9 mouse cellular contexts compared by ENCODE assay signal in the genomic region with DNA sequence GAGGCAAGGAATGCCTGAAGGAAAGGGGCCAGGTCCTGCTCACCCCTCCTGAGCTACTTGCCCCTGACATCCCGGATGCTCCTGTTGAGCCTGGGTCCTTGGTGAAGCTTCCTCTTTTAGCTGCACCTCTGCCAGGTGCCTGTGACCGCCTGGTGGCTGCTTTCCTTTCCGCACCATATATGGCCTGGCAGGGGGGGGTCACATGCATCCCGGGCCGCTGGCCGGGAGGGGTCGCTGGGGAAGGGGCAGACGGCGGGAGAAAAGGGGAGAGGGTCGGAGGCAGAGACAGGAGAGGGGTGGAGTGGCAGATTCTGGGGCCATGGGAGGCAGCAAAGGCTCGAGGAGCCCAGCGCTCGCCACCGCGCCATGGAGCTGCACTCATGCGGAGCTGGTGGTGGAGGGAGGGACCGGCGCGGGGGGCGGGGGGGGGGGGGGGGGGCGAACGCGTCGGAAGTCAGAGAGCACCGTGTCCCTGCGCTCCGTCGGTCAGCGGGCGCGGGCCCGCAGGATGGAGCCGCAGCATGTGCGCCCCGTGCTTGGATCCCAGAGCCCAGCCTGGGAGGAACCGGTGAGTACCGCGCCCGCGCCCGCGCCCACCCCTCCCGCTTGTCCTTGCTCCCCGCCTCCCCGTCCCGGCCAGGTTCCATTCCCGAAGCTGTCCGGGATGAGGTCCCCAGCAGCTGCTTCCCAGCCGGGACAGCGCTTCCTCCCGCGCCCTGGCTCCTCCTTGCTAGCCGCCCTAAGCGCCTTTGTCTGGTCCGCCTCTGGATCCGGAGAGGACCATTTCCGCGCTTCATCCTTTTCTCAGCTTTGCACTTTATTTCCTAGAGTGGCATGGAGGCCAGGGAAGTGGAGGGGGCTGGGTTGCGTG. TPM values are rescaled to one million over a fixed set of nuclear protein-coding genes. Genes with fewer than 3 reads are reported as not detected.
DNase-seq lines count a peak whose midpoint lies in the region; ATAC-seq and TF ChIP-seq lines count a peak whose summit lies in the region.
"Not testable (repeated sequence)": the region's sequence is repeated elsewhere in the genome, so short reads cannot be mapped to it uniquely, and the experiment has no call there.
"Had no signal": no experiment of that assay in that cellular context is flagged by ENCODE, and none has a peak within 500 bp of the region (broad histone marks: within the 10 kb centered on the region; RNA-seq: fewer than 3 reads in every experiment).

A gene (plus strand): TSS at position 484 of the 871 bp plus-strand sequence.

- H3K9ac ChIP-seq in hindbrain, embryonic 11.5 days (ENCODE audit: low read depth, low read length) = peak within 1 kb of the TSS; percentile 19; the same call in 1 of the 2 replicates
- not testable (repeated sequence) for H3K9ac ChIP-seq in liver, embryonic 12.5 days
- 0 out of 2 replicates have a peak within 1 kb of the TSS, but pooled peaks have one; percentile 42 for H3K9ac ChIP-seq in midbrain, postnatal 0 days (replicated peaks; ENCODE audit: low read length, poor library complexity, severe bottlenecking)

- peak within 1 kb of the TSS; percentile 35 for H3K4me3 ChIP-seq in hindbrain, embryonic 11.5 days (ENCODE audit: low read depth, low read length)
- H3K4me3 ChIP-seq in liver, embryonic 12.5 days = not testable (repeated sequence)
- peak within 1 kb of the TSS; percentile 43 for H3K4me3 ChIP-seq in midbrain, postnatal 0 days (ENCODE audit: low read depth, low read length)

- not testable (repeated sequence) for ATAC-seq in hindbrain, embryonic 11.5 days (ENCODE audit: low FRiP score); liver, embryonic 12.5 days
- peak; percentile 78 for ATAC-seq in midbrain, postnatal 0 days (ENCODE audit: low FRiP score)

- not testable (repeated sequence) for H3K36me3 ChIP-seq in hindbrain, embryonic 11.5 days (ENCODE audit: control insufficient read depth, insufficient read depth, low read length); liver, embryonic 12.5 days; midbrain, postnatal 0 days (ENCODE audit: insufficient read depth, low read length)

- DNase-seq in Muller cell, postnatal 12 days (ENCODE audit: inconsistent ontology term) = peak; percentile 1
- DNase-seq in embryo, embryonic 9.5 days (ENCODE audit: extremely low spot score) = peak; percentile 18
- DNase-seq in gastrocnemius, postnatal 4 days (ENCODE audit: low spot score in 2 of 2) = peak; percentile 23 to 41
- peak; percentile 43 for DNase-seq in hindbrain, embryonic 11.5 days (ENCODE audit: low spot score)
- DNase-seq in kidney, postnatal 25 days = peak; percentile 35 to 86
- peak; percentile 0 for DNase-seq in midbrain, postnatal 0 days (ENCODE audit: low spot score)
- DNase-seq in testis, postnatal 14 days (ENCODE audit: low spot score) = peak; percentile 38

- H3K27me3 ChIP-seq in hindbrain, embryonic 11.5 days (ENCODE audit: control insufficient read depth, insufficient read depth, low read length); liver, embryonic 12.5 days (replicated peaks); midbrain, postnatal 0 days (ENCODE audit: insufficient read depth, low read length): not testable (repeated sequence)

- H3K27ac ChIP-seq in hindbrain, embryonic 11.5 days (ENCODE audit: low read depth, low read length); liver, embryonic 12.5 days; midbrain, postnatal 0 days (ENCODE audit: low read depth, low read length): not testable (repeated sequence)

- H3K9me3 ChIP-seq in hindbrain, embryonic 11.5 days (ENCODE audit: control insufficient read depth, low read length); liver, embryonic 12.5 days (replicated peaks); midbrain, postnatal 0 days (ENCODE audit: low read length): not testable (repeated sequence)

- H3K4me2 ChIP-seq in hindbrain, embryonic 11.5 days (replicated peaks; ENCODE audit: low read depth, low read length) = peak within 1 kb of the TSS; percentile 49
- H3K4me2 ChIP-seq in liver, embryonic 12.5 days = peak within 1 kb of the TSS; percentile 44
- H3K4me2 ChIP-seq in midbrain, postnatal 0 days (ENCODE audit: low read depth, low read length, poor library complexity, severe bottlenecking) = peak within 1 kb of the TSS; percentile 41

- not testable (repeated sequence) for H3K4me1 ChIP-seq in hindbrain, embryonic 11.5 days (replicated peaks; ENCODE audit: control insufficient read depth, insufficient read depth, low read length); liver, embryonic 12.5 days; midbrain, postnatal 0 days (ENCODE audit: insufficient read depth, low read length)

- 3% methylated on average over 20 of the region's 59 CpGs for WGBS in hindbrain, embryonic 11.5 days
- 3% methylated on average over 27 of the region's 59 CpGs for WGBS in liver, embryonic 12.5 days (ENCODE audit: insufficient replicate concordance)
- WGBS in midbrain, postnatal 0 days = under 1% methylated on average over 26 of the region's 59 CpGs

- peak; percentile 59 for TF ChIP-seq CTCF in midbrain, postnatal 0 days (IDR thresholded peaks at IDR 0.05)

RNA-seq across cellular contexts. Expression of the gene that starts here (rescaled TPM):
- under 1 TPM in 1 of 2 experiments, not detected in 1; 0.71 TPM for total RNA-seq in gastrocnemius, postnatal 4 days (2021)
- polyA plus RNA-seq in hindbrain, embryonic 11.5 days (2014; fragmentation: Nextera tagmentation; extraction: Ambion mirVana) = 0.73 and 1.3 TPM in 2 replicates
- polyA plus RNA-seq in liver, embryonic 12.5 days (2016; fragmentation: Nextera tagmentation; extraction: Ambion mirVana) = not detected in 2 replicates
- total RNA-seq in midbrain, postnatal 0 days (2014; rRNA removed) = 2.5 and 4.9 TPM in 2 replicates
- 5.1 and 6.1 TPM in 2 replicates for polyA plus RNA-seq in midbrain, postnatal 0 days (2015; fragmentation: Nextera tagmentation; extraction: Ambion mirVana)
- polyA plus RNA-seq: erythroblast, embryonic 14.5 days had no signal

Comparison
In these comparisons a context has a peak if more than half of its experiments do, and no peak if none do; other contexts are left out.
1. Peak in DNase-seq in gastrocnemius, postnatal 4 days; RNA of the gene not detected or under 1 TPM.
2. DNase-seq: peak in every context shown above with its lines; median percentile 60 in kidney, postnatal 25 days; 43 in hindbrain, embryonic 11.5 days; 38 in testis, postnatal 14 days; 32 in gastrocnemius, postnatal 4 days; 18 in embryo, embryonic 9.5 days; 1 in Muller cell, postnatal 12 days; 0 in midbrain, postnatal 0 days.